Mouse (Mus musculus): ENCODE results near the gene Lrrc25.

The Lrrc25 gene

DNA sequence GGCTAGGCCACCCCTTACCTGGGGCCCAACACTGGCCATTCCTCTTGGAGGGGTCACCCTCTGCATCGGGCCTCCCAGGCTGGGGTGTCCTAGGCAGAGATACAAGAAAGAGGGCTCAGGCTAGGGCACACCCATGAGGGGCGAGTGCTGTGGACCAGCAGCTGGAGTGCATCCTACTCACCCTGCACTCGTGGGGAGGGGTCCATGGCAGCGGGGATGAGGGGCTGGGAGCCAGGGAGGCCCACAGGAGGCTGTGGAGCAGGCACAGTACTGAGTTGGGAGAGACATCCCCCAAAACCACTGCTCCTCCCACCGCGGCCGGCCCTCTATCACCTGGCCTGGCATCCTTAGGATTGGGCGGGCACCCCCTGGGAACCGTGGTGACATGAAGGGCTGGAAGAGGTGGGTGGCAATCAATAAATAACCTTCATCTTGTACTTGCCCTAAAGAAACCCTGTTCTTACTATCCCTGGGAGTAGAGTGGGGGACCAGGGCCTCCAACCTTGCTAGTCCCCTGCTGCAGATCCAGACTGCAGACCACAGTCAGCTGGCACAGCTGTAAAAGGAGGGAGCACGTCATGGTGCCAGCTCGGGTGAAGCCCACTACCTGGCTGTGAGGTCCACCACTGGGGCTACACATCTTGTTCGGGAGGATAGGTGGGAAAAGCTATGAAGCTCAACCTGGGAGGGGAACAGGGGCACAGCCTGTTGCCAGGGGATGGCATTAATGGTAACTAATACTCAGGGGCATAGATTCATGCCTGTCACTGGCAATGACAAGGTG lies 16.3 kb upstream of the Lrrc25 start:
- DNase-seq (ENCODE audit: low read depth, low spot score) = no peak

DNA sequence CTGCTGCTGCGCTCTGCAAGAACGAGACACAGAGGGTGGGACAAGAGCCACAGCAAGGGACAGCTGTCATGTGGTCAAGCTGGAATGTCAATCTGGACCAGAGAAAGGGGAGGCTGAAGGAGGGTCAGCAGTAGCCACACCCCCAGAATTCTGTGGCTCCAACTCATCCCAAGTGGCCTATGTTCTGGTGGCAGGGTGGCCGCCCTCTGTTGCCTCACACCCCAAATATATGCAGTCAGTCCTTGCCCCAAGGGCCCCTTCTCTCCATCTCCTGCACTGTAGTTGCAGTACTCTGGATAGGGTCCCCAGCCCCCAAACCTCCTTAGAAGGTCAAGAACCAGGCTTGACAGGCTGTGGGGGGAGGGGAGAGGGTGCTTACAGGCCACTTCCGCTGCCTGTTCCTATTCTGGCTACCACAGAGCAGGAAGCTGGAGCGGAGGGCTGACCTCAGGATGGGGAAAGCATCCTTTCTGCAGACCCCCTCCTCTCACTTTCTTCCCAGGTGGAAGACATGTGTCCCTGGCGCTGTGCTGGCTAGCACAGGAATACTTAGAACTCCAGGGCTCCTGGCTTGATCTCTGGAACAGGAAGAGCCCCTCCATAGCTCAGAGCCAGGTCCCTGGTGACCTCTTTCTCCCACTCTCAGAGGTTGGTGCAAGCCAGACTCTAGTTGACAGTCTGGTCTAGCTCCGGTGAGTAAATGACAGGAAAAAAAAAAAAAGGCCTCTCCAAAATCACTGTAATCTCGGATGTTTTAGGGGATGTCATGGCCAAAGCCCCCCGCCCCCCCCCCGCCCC lies 15.3 kb upstream of the Lrrc25 start:
- no peak for DNase-seq (ENCODE audit: low read depth, low spot score)

DNA sequence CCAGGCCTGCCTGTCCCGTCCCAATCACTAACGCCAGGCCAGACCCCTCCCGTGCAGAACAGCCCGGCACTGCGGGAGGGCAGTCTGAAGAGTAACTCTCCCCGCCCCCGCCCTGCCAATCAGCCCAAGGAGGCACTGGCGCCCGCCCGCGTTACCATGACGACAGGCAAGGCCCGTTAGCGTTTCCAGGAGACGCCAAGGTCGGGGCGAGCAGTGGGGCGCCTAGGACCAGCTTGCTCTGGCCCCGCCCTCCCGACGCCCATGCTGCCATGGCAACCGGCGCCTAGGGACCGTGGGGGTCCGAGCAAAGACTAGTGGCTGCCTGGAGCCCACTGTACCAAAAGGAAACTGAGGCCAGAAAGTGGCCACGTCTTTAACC lies 14.7 kb upstream of the Lrrc25 start:
- DNase-seq (ENCODE audit: low read depth, low spot score) = no peak

DNA sequence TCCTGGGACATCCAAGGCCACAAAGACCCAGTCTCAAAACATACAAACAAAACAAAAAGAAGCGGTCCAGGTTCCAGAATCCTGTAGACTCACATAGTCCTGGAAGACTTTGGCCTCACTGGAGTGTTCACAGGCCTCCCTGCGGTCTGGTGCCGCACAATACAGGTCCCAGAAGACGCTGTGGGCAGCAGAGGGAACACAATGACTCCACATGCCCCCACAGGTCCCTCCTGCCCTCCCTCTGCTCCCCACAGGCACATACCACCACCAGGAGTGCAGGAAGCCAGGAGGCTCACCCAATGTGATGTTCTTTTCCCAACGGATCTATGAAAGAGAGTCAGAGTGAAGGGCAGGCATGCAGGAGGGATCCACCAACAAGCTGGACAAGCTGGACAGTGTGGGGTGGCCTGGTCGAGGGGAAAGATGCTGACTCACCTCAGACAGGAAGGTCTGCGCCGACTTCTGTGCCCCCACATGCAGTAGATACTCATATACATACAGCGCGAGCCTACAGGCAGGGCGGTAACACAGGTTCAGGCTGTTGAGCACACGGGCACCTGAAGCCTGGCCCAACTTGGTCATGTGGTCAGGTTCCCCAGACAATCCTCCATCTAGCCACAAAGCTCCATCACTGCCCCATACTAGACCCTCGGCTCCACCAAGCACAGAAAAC lies 13.7 kb upstream of the Lrrc25 start:
- no peak for DNase-seq (ENCODE audit: low read depth, low spot score)

DNA sequence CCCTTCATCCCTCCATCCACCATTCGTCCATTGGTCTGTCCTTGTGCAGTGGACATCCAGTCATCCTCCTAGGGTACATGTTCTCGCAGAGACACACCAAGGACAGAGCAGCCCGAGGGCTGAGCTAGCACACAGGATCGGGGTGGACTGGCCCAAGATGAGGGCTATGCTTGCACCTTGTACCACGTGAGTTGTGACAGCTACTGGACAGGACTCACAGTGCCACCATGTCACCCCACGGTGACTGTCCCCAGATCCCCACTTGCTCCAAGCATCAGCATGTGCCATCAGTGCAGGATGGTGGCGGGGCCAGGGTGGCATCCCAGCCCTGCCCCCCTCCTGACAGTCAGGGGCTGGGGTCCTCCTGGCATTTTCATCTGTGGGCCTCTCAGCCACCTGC lies 11.4 kb upstream of the Lrrc25 start:
- no peak for DNase-seq (ENCODE audit: low read depth, low spot score)

DNA sequence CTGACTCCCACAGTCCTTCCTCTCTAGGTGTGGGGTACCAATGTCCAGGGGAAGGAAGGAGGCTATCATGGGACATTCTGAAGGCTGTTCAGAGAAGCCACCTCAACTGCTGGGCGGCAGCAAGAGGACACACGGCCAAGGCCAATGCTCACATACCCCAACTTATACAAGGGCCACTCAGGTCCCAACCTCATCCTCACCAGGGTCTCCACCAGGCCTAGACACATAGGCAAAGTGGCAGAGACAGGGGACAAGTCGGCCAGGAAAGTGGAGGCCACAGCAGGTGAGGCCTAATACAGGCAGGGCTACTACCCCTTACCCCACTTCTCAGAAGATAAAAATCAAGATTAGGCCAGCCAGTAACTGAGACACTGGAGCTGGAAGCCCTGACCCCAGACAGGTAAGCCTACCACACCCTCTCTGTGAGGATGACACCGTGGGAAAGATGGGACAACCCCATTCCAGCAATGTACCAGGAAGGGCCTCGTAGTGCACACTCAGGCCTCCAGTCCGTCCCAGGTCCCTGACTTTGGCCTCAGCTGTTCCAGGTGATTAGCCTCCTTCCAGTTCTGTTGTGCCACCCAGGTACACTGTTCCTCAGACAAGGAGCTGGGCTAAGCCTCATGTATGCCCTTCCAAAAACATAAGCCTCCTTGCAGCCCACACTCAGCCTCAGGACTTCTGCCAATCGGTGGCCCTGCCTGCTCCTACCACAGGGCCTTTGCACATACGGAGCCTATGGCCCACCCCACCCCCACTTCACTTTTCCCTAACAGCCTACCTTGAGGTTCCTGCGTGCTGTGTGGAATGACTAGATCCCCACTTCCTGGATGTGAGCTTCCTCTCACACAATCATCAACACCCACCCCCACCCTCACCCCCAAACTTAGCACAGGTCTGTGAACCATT lies 9.8 kb upstream of the Lrrc25 start:
- DNase-seq (ENCODE audit: low read depth, low spot score) = no peak

DNA sequence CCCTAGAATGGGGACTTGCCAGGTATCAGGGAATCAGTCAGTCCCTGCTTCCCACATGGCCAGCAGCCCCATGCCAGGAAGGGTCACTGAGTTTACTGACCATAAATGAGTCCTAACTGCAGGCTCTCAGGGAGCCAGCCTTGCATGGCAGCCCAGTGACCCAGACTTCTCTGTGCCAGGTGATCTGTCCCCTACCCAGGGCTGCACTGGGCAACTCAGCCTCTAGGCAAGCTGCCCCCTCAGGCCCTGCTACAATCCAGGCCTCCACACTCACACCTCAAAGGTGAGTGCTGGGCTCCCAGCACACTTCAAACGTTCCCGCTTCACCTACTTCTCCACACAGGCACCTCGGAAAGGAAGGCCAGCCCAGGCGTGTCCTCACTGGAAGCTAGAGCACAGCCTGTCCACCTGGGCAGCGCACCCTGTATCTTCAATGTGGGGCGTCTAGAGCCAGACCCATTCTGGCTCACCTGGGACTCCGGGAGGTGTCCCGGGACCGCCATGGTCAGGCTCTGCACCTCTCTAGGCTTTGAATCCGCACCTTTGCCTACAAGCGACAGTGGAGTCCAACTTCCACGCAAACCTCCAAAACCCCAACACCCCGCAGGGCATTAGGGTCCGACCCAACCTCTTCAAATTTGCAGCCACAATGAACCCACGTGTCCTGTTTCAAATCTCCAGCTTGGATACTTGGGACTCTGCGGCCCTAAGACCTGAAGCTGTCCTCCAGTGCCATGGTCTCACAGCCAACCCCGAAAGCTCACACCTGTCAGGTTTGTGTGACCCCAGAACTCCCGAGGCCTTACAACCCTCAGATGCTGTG lies 9.0 kb upstream of the Lrrc25 start:
- no peak for DNase-seq (ENCODE audit: low read depth, low spot score)

DNA sequence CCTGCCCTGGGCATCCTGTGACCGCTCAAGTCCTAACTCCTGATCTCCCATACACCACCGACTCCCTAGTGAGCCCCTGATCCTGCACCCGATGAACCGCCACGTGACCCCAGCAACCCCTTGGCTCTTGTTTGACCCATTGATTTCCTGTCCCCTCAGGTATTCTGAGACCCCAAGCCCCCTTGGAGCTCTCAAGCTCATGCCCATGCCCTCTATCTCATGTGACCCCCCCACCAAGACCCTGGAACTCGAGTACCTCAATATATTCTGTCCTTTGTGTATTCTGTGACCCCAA lies 8.4 kb upstream of the Lrrc25 start:
- DNase-seq (ENCODE audit: low read depth, low spot score) = no peak

DNA sequence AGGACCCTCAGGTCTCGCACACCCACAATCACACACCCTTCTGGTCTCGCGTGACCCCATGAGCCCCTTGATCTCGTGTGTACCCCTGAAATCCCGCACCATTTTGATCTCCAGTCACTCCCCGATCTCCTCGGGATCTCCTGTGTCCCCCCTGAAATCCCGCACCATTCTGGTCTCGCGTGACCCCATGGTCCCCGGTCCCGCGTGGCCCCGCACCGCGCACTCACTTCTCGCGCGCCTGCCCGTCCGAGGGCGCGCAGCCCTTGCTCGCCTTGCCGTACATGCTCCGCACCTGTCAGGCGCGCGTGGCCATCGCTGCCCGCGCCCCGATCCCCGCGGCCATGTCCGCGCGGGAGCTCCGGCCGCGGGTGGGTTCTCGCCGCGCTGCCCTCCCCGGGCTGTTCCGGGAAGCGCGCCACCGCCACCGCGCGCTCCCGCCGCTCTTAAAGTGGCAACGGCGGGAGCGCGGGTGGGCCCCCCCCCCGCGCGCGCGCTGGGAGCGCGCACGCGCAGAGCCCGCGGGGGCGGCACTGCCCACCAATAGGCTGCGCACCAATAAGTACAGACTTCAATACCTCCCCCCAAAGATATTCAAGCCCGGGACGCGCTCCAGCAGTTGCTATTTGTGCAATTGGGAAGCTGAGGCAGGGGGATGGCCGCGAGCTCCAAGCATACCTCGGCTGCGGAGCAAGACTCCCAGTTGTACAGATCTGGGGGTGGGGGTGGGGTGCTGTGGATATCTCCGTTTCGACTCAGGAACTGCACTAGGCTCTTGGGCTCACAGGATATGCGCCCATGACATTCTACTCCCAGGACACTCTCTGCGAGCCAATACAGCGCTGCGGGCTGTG lies 7.8 kb upstream of the Lrrc25 start:
- no peak for DNase-seq (ENCODE audit: low read depth, low spot score)

DNA sequence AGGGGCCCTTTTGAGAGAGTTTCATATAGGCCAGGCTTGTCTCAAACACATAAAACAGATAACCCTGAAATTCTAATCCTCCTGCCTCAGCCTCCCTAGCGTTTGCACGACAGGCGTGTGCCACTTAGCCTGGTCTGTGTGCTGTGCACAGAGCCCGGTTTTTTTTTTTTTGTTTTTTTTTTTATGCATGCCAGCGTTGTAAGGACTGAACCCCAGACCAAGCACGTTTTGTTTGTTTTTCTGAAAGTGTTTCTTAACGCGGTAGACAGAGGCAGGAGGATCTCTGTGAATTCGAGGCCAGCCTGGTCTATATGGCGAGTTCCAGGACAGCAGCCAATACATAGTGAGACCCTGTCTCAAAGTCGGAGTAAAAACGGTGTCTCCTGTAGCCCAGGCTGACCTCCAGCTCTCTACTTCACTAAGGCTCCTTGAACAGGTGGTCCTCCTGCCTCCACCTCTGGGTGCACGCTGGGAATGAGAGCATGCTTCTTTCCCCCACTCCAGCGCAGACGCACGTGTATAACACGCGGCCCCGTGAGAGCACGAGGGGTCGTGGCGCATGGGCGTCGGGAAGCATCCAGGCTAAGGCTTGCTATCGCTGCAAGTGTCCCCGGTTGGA lies 7.1 kb upstream of the Lrrc25 start, which contains the start of gene Ssbp4:
Gene Ssbp4, minus strand, starts transcription at position 124 of the 619 bp plus-strand sequence.
- DNase-seq (ENCODE audit: low read depth, low spot score) = no peak

DNA sequence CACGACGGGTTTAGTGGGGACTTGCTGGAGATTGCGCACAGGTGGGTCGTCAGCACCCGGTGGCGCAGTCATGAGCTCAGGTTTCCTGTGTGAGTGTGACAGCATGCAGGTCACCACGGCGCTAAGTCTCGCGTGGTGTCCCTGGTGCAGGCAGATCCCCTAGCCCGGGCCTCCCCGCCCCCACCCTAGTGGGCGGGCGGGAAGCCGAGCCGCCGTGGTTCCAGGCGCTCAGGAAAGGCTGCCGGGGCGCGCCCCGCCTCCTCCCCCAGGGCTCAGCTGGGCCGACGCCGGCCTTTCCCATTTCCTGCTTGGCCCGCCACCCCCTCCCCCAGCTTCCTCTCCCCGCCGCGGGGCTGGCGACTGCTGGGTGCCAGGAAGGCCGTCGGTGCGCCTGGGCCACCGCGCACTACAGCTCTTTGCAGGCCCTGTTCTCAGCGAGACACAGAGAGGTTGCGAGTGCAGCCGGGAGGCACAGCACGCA lies 6.5 kb upstream of the Lrrc25 start:
- no peak for DNase-seq (ENCODE audit: low read depth, low spot score)

DNA sequence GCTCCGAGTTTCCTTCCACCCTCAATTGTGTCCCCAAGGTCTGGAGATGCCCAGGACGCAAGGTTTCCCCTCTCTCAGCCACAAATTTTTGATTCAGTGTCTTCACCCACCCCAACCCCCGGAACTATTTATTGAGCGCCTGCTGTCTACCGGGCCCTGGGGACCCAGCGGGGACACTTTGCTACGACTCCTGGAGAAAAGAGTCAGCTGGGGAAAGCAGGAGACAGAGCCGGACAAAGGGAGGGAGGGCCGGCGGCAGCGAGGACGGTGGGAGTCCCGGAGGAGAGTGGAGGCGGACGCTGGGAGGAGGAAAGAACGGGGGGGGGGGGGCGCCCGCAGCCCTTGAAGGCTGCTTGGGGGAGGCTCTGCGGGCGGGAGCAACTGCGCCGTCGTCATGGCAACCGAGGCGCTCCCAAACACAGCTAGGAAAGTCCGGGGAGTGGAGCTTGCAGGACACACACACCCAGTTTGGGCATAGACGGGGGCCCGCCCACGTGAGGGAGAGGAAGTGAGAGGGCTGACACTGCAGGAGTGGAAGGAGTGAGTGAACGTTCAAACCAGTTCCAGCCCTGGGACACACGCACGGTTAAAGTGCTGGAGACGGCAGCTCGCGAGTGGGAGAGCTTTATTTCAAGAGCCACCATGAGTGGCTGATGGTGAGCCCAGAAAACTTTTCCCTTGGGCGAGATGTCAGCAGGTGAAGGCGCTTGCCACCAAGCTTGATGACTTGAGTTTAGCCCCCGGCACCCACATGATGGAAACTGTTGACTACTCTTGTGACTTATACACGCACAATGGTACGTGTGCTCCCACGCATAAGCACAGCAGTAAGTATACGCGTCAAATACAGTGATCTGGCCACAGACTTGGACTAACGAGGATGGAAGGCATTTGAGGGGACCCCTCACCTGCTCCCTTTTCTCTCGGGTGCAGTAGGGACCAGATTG lies 5.8 kb upstream of the Lrrc25 start:
- DNase-seq (ENCODE audit: low read depth, low spot score) = no peak

DNA sequence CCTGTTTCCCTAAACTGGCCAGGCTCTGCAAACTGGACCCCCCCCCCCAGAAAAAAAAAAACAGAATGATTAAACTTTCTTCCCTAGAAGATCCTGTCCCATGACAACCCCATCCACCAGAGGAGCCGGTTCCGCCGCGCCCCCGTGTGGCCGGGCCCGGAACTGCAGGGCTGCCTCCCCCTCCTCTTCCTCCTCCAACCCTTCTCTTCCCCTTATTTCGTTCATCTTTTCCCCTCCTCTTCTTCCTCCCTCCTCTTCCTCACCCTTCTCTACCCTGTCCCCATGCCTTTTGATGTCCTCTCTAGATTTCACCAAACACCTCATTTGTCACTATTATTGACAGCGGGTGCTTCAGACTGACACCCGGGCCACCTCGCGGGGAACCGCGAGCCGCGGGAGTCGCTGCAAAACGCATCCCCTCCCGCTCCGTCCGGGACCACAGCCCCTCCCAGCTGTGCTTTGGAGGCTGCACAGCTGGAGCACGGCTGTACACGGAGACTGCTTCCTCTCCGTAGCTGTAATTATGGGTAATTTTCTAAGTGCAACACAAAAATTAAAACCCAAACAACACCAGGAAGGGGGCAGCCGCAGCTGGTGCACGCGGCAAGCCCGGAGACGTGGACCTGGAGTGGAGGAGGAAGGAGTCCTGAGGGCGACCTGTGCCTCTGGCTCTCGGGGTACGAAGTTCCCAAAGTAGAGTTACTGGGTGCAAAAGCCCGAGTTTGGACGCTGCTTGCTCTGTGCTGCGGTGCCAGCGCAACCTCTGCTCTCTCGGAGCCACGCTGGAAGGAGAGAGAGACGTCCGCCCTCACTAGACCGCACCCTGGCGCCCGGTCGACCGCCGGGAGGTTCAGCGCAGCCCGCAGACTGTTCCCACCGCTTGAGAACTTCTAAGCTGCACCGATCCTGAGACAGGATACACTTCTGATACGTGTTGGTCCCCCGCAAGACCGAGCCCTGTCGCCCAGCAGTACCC lies 4.9 kb upstream of the Lrrc25 start:
- DNase-seq (ENCODE audit: low read depth, low spot score) = no peak

DNA sequence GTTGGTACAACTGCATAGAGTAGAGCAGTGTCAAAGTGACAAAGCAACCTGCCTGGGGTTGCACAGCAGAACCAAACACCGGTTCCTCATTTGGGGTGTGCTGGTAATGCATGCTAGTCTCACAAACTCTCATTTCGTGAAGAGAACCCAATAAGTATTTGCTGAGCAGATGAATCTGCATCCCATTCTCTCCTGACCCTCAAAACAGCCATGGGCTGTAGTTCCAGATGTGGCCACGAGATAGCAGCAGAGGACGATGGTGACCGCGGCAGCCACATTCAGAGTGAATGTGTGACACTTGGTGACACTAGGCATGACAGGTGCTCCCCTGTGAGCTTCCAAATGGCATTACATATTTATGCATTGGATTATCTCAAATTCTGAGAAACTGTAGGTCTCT lies 4.1 kb upstream of the Lrrc25 start:
- no peak for DNase-seq (ENCODE audit: low read depth, low spot score)

DNA sequence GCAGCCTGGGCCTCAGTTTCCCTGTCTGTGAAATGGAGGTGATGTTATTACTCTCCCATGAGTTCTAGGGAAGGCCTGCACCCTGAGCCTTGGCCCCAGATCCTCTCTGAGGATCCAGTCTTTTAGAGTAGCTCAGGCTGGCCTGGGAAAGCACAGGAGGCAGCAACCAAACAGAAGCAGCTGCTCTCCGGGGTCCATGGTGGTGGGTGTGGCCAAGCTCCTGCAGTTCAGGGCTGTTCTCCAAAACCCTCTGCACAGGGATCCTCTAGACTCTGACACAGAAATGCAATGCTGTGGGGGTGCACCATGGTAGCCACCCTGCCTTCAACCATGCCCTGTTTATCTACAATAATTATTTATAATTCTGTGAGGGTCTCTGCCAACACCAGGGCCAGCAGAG lies 2.2 kb upstream of the Lrrc25 start:
- DNase-seq (ENCODE audit: low read depth, low spot score) = no peak

DNA sequence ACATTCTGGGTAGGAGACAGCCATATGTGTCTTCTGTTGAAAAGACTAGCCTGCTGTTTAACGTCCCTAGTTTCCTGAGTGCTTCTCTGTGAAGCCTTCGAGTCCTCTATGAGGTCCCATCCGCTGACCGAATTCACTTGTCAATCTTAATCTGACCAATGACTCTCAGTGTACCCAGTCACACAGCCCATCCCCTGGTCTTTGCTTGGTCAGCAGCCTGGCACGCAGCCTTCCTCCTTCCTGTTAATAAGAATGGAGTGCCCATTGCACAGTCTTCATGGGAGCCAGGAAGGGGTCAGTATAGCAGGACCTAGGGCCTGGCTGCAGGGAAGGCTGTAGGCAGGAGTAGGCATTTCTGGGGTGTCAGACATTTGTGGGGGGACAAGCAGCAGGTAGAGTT lies 1.5 kb upstream of the Lrrc25 start:
- no peak for DNase-seq (ENCODE audit: low read depth, low spot score)

DNA sequence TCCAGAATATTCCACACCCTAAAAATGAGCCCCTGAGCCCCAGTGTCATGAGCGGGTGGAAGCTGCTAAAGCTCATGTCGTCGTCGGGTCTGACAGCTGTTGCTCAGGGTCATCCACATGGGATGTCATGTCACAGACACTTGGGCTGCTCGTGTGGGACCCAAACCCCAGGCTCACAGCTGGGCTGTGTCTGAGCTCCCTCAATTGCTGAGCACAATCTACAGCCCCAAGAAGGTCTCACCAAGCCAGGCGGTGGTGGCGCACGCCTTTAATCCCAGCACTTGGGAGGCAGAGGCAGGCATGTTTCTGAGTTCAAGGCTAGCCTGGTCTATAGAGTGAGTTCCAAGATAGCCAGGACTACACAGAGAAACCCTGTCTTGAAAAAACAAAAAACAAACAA lies 674 bp upstream of the Lrrc25 start:
- DNase-seq (ENCODE audit: low read depth, low spot score) = no peak
